Mouse (Mus musculus): ENCODE measurements around the gene Ccni. TPM values are rescaled to one million over a fixed set of nuclear protein-coding genes. Genes with fewer than 3 reads are reported as not detected.

Ccni gene
- 161 and 170 TPM in 2 replicates for polyA plus RNA-seq (2016; fragmentation: Nextera tagmentation; extraction: Ambion mirVana)

DNA sequence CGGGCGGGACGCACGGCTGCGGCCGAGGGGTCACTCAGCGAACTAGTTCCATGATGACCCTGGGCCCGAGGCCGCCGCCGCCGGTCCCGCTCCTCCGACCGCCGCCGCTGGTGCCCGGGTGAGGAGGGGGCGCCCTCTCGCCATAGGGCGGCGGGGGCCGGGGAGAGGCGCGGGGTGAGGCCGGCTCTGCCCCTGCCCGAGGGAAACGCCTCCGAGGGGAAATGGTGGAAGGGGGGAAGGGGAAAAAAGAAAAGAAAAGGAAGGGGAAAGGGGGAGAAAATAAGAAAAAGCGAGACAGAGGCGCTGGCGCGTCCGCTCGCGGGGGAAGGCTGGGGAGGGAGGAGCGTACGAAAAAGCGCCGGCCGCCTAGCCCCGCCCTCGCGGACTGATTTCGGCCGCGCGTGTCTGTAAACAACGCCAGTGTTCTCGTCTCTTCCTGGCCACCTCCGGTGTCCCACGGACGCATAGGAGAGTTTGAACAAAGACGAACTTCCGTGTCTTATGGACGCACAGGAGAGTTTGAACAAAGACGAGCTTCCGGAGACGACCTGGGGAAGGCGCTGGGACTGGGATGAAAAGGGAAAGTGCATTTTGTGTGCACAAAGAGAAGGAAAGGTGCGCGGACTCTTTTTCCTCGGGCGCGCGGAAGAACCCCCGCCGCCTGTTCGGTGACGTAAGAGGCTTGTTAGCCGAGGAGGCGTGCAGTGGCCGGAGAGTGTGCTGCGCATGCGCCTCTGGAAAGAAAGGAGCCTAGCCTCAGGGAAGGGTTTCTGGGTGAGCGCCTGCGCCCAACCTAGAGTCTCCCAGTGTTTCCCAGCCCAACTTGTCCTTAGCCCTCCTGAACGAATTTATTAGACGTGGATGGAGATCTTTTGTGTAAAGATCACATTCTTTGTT lies at the start of gene Ccni, which contains the start of gene 2010109A12Rik:
TSS of gene Ccni (minus strand) at position 387 of the 897 bp plus-strand sequence.
TSS of gene 2010109A12Rik (plus strand) at position 410 of the 897 bp plus-strand sequence.
- Histone ChIP-seq H3K9ac (peak within 1 kb of the TSS; percentile 97), H3K27ac (peak within 1 kb of the TSS; percentile 96), H3K27me3 (no peaks in the 10 kb centered on the region), H3K36me3 (peaks cover 4% of the 10 kb centered on the region), H3K4me3 (peak within 1 kb of the TSS; percentile 88), H3K4me2 (replicated peaks) (peak within 1 kb of the TSS; percentile 81), H3K4me1 (peaks cover 16% of the 10 kb centered on the region), H3K9me3 (replicated peaks) (no peaks in the 10 kb centered on the region)
- ATAC-seq (ENCODE audit: low FRiP score), result peak; percentile 96
- under 1% methylated on average over 79 of the region's 79 CpGs for whole genome bisulfite sequencing

DNA sequence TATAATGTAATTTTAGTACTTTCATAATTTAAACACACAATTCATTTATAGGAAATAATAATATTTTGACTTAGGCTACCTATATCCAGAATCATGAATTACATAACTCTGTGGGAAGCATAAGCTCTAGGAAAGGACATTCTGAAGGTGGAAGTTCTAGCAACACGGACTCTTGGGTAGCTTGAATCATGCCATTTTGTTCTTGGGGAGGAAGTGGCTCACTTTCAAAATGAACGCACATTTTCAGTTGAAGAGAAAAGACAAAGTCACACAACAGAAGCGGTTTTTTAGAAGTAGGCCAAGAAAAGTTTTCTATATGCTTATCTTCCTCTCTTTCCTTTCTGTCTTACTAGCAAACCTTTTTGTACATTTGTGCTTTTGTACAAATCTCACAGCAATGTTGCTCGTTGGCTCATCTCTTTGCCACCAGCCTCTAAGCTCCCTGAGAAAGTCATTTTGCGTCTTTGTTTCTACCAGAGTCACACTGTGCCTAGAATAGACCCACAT lies 49.5 kb upstream of the Ccni start:
- no peak overlapping the region for H3K9ac ChIP-seq

DNA sequence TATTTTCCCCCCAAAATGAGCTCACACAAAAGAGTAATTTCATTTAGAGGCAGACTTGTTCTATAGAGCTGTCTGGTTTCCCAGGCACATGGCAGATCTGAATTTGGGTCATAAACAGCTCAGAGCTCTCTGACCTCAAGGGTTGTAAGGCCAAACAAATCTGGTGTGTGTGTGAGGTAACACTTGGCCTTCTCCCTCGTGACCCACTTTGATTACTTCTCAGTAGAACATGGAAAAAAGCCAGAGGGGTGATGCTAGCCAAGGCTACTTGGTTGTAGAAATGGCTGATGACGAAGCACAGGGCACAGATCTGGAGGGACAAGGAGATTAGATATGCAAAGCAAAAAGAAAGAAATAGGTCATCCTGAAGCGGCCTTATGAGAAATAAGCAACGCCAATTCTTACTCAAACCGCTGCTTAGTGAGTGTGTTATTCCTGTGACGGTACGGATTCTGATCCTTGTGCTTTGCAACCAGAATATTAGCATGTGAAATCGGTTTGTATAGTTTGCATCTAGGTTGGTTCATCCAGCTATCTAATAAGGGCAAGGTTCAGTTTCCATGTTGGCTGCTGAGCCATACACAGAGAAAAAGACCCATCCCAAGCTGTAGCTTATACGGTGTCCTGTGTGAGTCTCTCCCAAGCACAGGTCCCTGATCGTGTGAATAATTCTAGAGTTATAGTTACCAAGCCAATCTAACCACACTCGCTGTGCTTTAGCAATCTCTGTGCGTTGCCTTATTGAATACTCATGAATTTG lies 44.9 kb upstream of the Ccni start:
- no peaks in the 10 kb centered on the region for H3K4me1 ChIP-seq
- H3K9ac ChIP-seq, result no peak overlapping the region
- no peaks in the 10 kb centered on the region for H3K36me3 ChIP-seq
- WGBS, result 87% methylated on average over 12 of the region's 12 CpGs
- no peak overlapping the region for H3K4me3 ChIP-seq
- H3K27me3 ChIP-seq, result no peaks in the 10 kb centered on the region
- no peaks in the 10 kb centered on the region for H3K9me3 ChIP-seq (replicated peaks)
- ATAC-seq (ENCODE audit: low FRiP score), result no peak
- H3K27ac ChIP-seq, result no peak overlapping the region
- no peak overlapping the region for H3K4me2 ChIP-seq (replicated peaks)

More for the DNA sequence above, 49.5 kb upstream of the Ccni start:
- Histone ChIP-seq H3K4me3 (no peak overlapping the region), H3K27ac (no peak overlapping the region), H3K27me3 (no peaks in the 10 kb centered on the region), H3K36me3 (no peaks in the 10 kb centered on the region), H3K9me3 (replicated peaks) (no peaks in the 10 kb centered on the region), H3K4me1 (no peaks in the 10 kb centered on the region), H3K4me2 (replicated peaks) (no peak overlapping the region)
- WGBS, result 87% methylated on average over 5 of the region's 5 CpGs
- no peak for ATAC-seq (ENCODE audit: low FRiP score)

DNA sequence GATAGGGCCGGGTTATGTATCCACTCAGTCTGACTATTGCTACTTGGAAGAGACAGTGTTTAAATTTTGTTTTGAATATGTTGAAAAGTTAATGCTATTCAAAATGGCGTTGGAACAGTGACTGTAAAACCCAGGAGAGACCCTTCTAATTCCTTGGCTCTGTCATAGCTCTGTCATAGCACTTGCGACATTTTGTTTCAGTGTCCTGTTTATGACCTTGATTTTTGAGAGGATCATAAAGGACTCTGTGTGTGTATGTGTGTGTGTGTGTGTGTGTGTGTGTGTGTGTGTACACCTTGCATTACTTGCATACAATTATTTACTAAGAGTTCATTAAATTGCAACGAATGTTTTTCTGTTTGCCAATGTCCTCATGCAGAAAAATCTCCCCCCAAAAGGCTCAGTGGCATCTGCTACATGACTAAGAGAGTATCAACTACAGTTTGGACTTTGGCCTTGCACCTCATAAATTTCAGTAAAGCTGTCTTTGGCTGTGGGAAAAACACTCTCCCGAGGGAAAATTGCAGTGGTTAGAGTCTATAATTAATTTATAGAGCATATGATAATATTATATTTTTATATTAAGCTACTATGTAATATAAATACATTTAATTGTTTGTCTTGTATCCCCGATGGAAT lies 43.8 kb upstream of the Ccni start:
- Histone ChIP-seq H3K36me3 (no peaks in the 10 kb centered on the region), H3K4me2 (replicated peaks) (no peak overlapping the region), H3K27me3 (no peaks in the 10 kb centered on the region), H3K9ac (no peak overlapping the region), H3K4me3 (no peak overlapping the region), H3K27ac (no peak overlapping the region), H3K9me3 (replicated peaks) (no peaks in the 10 kb centered on the region), H3K4me1 (no peaks in the 10 kb centered on the region)
- WGBS, result 88% methylated on average over 6 of the region's 6 CpGs
- ATAC-seq (ENCODE audit: low FRiP score), result no peak

DNA sequence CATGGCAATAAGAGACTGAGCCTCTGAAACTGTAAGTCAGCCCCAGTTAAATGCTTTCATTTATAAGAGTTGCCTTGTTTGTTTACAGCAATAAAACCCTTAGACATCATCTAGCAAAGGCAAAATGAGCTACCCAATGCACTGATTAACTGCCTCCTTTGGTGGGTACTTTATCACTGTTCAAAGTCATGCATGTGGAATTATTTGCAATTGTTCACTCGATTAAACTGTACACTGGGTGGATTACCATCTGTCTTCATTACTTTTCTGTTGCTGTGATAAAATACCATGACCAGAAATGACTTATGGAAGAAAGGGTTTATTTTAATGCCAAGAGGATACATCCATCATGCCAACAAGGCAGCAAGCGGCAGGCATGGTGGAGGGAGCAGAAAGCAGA lies 39.0 kb upstream of the Ccni start:
- H3K4me1 ChIP-seq, result no peaks in the 10 kb centered on the region
- H3K4me2 ChIP-seq (replicated peaks), result no peak overlapping the region
- H3K9ac ChIP-seq, result no peak overlapping the region
- no peaks in the 10 kb centered on the region for H3K36me3 ChIP-seq
- no peak overlapping the region for H3K4me3 ChIP-seq
- no peaks in the 10 kb centered on the region for H3K27me3 ChIP-seq
- 52% methylated on average over 2 of the region's 2 CpGs for WGBS
- ATAC-seq (ENCODE audit: low FRiP score), result no peak
- no peak overlapping the region for H3K27ac ChIP-seq
- no peaks in the 10 kb centered on the region for H3K9me3 ChIP-seq (replicated peaks)

DNA sequence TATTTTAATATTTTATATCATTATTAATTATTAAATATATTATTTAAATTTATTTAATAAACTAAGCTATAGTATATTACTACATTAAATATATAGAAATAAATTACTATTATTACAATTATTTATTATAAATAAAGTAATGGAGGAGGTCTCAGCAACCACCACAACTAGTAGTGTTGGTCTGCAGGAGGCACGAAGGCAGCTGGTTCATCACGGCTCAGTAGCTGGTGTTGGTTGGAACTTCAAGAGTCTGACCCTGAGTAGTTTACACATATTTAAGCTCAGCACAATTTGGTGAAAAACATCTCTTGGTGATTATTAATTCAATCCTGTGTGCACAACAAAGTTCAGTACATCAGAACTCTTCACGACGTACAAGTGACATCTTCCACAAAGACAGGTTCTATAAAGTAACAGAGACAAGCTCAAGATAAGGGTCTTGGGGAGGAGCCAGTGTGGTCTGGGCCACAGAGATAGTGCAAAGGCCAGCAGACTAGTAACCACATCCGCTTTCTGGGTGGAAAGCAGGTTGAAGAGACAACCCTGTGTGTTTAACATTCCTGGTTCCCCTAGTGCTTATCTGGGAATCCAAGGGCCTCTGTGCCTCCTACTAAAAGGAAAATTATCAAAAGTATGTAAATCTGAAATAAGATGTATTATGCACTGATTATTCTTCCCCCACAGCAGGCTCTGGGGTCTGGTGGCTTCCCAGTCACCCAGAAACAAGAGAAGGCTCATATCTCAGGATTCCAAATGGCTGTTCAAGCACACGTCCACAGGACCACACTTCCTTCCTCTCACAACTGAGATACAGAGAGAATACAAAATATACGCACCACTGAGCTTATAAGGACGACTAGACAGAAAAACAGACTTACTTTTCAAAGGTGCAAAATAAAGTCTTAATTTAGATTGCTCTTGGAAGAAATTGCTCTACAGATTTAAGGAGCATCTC lies 33.6 kb upstream of the Ccni start:
- Histone ChIP-seq H3K36me3 (no peaks in the 10 kb centered on the region), H3K4me3 (no peak overlapping the region), H3K4me2 (replicated peaks) (no peak overlapping the region), H3K4me1 (no peaks in the 10 kb centered on the region), H3K27me3 (no peaks in the 10 kb centered on the region), H3K27ac (no peak overlapping the region), H3K9ac (no peak overlapping the region), H3K9me3 (replicated peaks) (no peaks in the 10 kb centered on the region)
- 86% methylated on average over 8 of the region's 8 CpGs for WGBS
- ATAC-seq (ENCODE audit: low FRiP score), result no peak

DNA sequence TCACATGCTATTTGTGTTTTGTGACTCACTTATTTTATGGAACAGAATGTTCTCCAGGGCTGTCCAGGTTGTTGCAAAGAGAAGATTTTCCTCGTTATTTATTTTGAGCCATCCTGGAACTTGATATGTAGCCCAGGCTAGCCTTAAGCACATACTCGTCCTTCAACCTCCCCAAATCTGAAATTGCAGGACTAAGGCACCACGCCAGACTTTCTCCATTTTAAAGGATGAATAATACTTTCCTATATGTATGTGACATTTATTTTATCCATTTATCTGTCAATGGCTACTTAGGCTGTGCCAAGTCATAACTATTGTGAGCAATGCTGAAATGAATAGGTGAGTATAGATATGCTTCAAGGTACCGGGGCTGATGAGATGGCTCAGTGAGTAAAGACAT lies 30.2 kb upstream of the Ccni start:
- Histone ChIP-seq H3K9me3 (replicated peaks) (no peaks in the 10 kb centered on the region), H3K27ac (no peak overlapping the region), H3K9ac (no peak overlapping the region), H3K36me3 (no peaks in the 10 kb centered on the region), H3K27me3 (no peaks in the 10 kb centered on the region), H3K4me3 (no peak overlapping the region), H3K4me1 (no peaks in the 10 kb centered on the region), H3K4me2 (replicated peaks) (no peak overlapping the region)
- ATAC-seq (ENCODE audit: low FRiP score), result no peak
- 82% methylated on average over 4 of the region's 4 CpGs for WGBS

DNA sequence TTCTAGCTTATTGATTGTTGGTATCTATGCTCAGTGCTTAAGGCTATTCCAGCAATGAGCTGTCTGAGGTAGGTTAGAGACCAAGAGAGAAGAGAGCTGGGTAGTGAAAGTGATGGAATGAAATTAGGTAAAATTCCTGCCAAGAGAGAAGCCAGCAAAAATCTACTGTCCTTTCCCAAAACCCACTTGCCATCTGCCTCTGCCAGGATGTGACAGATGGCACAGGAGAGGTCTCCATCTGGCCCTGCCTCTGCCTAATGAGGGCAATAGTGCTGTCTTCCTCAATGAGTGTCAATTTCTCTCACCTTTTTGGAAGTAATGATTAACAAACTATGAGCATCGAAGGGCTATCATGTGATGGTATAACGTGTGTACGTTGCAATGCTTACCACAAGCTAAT lies 29.6 kb upstream of the Ccni start:
- no peak overlapping the region for H3K4me3 ChIP-seq
- WGBS, result 82% methylated on average over 3 of the region's 3 CpGs
- H3K9ac ChIP-seq, result no peak overlapping the region
- H3K27me3 ChIP-seq, result no peaks in the 10 kb centered on the region
- ATAC-seq (ENCODE audit: low FRiP score), result no peak
- no peak overlapping the region for H3K27ac ChIP-seq
- no peaks in the 10 kb centered on the region for H3K36me3 ChIP-seq
- H3K4me1 ChIP-seq, result no peaks in the 10 kb centered on the region
- no peaks in the 10 kb centered on the region for H3K9me3 ChIP-seq (replicated peaks)
- H3K4me2 ChIP-seq (replicated peaks), result no peak overlapping the region

DNA sequence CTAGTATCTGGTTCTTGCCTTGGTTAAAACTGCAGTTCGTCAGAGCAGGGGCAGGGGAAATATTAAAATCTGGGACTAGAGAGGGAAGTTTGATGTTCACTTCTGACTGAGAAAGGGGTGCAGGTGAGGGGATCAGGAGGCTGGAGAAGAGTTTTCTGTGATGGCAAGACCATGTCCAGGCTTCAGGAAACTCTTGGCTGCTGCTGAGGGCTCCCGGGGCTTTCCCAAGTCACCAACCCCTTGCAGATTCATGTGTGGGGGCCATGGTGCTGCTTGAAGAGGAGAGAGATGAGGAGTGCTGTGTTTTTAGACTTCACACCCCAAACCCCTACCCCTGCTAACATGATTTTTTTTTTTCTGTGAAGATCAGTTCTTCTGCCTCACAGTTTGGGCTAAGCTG lies 28.3 kb upstream of the Ccni start:
- no peak overlapping the region for H3K27ac ChIP-seq
- H3K9ac ChIP-seq, result no peak overlapping the region
- no peaks in the 10 kb centered on the region for H3K36me3 ChIP-seq
- H3K4me1 ChIP-seq, result no peaks in the 10 kb centered on the region
- no peak overlapping the region for H3K4me3 ChIP-seq
- H3K9me3 ChIP-seq (replicated peaks), result no peaks in the 10 kb centered on the region
- H3K4me2 ChIP-seq (replicated peaks), result no peak overlapping the region
- ATAC-seq (ENCODE audit: low FRiP score), result no peak
- WGBS, result 82% methylated on average over 2 of the region's 2 CpGs
- no peaks in the 10 kb centered on the region for H3K27me3 ChIP-seq

DNA sequence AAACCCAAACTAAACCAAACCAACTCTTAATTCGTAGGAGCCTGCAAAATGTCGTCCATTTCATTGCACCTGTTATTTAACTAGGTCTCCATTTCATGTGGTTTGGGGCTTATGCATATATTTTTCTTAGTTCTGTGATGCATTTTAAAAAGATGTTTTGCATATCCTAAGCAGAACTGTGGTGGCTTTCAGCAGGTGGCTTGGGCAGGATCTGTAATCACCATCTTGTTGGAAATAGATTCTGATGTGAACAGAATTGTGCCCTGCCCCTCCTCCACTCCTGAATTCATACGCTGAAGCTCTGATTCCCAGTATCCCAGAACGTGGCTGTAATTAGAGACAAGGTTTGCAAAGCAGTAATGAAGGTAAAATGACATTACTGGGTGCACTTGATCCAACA lies 27.8 kb upstream of the Ccni start:
- no peaks in the 10 kb centered on the region for H3K36me3 ChIP-seq
- no peak overlapping the region for H3K9ac ChIP-seq
- 77% methylated on average over 4 of the region's 4 CpGs for WGBS
- H3K4me2 ChIP-seq (replicated peaks), result no peak overlapping the region
- H3K4me1 ChIP-seq, result no peaks in the 10 kb centered on the region
- no peak overlapping the region for H3K4me3 ChIP-seq
- H3K27ac ChIP-seq, result no peak overlapping the region
- no peak for ATAC-seq (ENCODE audit: low FRiP score)
- no peaks in the 10 kb centered on the region for H3K9me3 ChIP-seq (replicated peaks)
- no peaks in the 10 kb centered on the region for H3K27me3 ChIP-seq

DNA sequence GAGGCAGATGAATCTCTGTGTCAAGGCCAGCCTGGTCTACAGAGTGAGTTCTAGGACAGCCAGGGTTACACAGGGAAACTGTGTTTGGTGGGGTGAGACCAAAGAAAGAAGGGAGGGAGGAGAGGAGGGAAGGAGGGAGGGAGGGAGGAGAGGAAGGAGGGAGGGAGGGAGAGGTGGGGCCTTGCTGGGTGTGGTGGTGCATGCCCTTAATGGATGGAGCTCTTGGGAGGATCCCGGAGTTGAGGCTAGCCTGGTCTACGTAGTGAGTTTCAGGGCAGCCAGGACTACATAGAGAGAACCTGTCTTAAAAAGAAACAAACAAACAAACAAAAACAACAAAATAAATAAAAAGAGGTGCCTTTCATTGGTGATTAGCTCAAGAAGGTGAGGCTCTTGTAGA lies 26.5 kb upstream of the Ccni start:
- 100% methylated on average over 2 of the region's 2 CpGs for WGBS
- no peak overlapping the region for H3K9ac ChIP-seq
- H3K36me3 ChIP-seq, result no peaks in the 10 kb centered on the region
- no peaks in the 10 kb centered on the region for H3K9me3 ChIP-seq (replicated peaks)
- no peaks in the 10 kb centered on the region for H3K27me3 ChIP-seq
- no peak for ATAC-seq (ENCODE audit: low FRiP score)
- no peaks in the 10 kb centered on the region for H3K4me1 ChIP-seq
- H3K27ac ChIP-seq, result no peak overlapping the region
- no peak overlapping the region for H3K4me2 ChIP-seq (replicated peaks)
- H3K4me3 ChIP-seq, result no peak overlapping the region

All from hindbrain, embryonic 12.5 days (tissue).